Mouse (Mus musculus) heart, adult 2 months (tissue): ENCODE measurements around the gene Prr19.

Source experiments
- CTCF ChIP-seq: fragments of 200-600 bp; IDR thresholded peaks from 2 replicates; pipeline ENCODE4 v1.8.1; 2022; ENCODE audit warnings: antibody characterized with exemption, mild to moderate bottlenecking, moderate library complexity
- EP300 ChIP-seq: fragments of 200-500 bp; IDR thresholded peaks from 2 replicates; pipeline ENCODE4 v1.6.1; 2011; ENCODE audit warnings: low read depth, low read length, control low read depth; ENCODE audit not compliant: insufficient read depth
- POLR2A ChIP-seq: fragments of 200-500 bp; IDR thresholded peaks from 2 replicates; pipeline ENCODE4 v1.6.1; 2011; ENCODE audit warnings: mild to moderate bottlenecking, low read depth, low read length, control low read depth; ENCODE audit not compliant: insufficient read depth

DNA sequence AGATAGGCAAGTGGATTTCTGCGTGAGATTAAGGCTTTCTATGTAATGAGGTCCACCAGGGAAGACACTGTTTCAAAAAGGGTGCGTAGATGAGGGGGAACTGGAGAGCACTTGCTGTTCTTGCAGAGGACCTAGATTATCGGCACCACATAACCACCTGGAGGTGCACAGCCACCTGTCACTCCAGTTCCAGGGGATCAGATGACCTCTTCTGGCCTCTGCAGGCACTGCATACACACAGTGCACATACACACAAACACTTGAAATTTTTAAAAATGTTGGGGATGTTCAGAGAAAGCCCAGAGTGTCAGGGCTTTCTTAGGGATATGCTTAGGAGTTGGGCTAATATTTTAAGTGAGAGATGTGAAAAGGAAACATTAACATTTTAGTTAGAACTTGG is 11.3 kb upstream of the Prr19 start:
- TF ChIP-seq CTCF (peak; percentile 18; the same call in 1 of the 2 replicates), POLR2A (no peak), EP300 (no peak)
